Mouse (Mus musculus) spleen, adult 2 months (tissue): Measurements from ENCODE around the gene Sdr9c7. TPM values are rescaled to one million over a fixed set of nuclear protein-coding genes. Genes with fewer than 3 reads are reported as not detected.

Source experiments
- DNase-seq, 2 experiments: peaks; one replicate each; pipeline versions ENCODE4 v3.0.0 to v3.0.0-alpha.2; 2012 to 2021; ENCODE audit warnings: low spot score in 2 of 2, low read depth in 1 of 2
- H3K27ac ChIP-seq: fragments of 200-500 bp; 2 replicates; pipeline ENCODE4 v1.5.1; 2012; ENCODE audit warnings: low read length, inconsistent platforms; ENCODE audit not compliant: insufficient read depth
- H3K27me3 ChIP-seq: fragments of 200-500 bp; 2 replicates; pipeline ENCODE4 v1.6.1; 2012; ENCODE audit warnings: mild to moderate bottlenecking, moderate library complexity, low read length, inconsistent platforms; ENCODE audit not compliant: control insufficient read depth, insufficient read depth
- H3K36me3 ChIP-seq: fragments of 200-500 bp; 2 replicates; pipeline ENCODE4 v1.6.1; 2012; ENCODE audit warnings: mild to moderate bottlenecking, low read length, inconsistent platforms; ENCODE audit not compliant: control insufficient read depth, insufficient read depth
- H3K4me1 ChIP-seq: fragments of 200-500 bp; 2 replicates; pipeline ENCODE4 v1.6.1; 2011; ENCODE audit warnings: inconsistent platforms; ENCODE audit not compliant: control insufficient read depth, insufficient read depth, insufficient read length
- H3K4me3 ChIP-seq: fragments of 200-500 bp; 2 replicates; pipeline ENCODE4 v1.5.1; 2011; ENCODE audit warnings: mild to moderate bottlenecking, inconsistent platforms; ENCODE audit not compliant: insufficient read depth, insufficient read length; ENCODE audit errors: extremely low read depth
- CTCF ChIP-seq: fragments of 200-500 bp; IDR thresholded peaks from 2 replicates; pipeline ENCODE4 v1.5.1; 2011; ENCODE audit warnings: mild to moderate bottlenecking, inconsistent platforms; ENCODE audit not compliant: insufficient read depth, insufficient read length, insufficient replicate concordance; ENCODE audit errors: extremely low read depth
- POLR2A ChIP-seq: fragments of 200-500 bp; IDR thresholded peaks from 2 replicates; pipeline ENCODE4 v1.6.1; 2011; ENCODE audit warnings: low read depth, low read length, inconsistent platforms
- WGBS: fragments of 180-500 bp; shearing (Covaris S2); methylation state at CpG from one replicate; pipeline ENCODE4 v1.1.7; 2018; 5-methylcytosine and 5-hydroxymethylcytosine counted together
- polyA plus RNA-seq: library from polyadenylated mRNA; depleted of rRNA; stranded (reverse); fragments of >200 nt; gene quantifications from 2 replicates; pipeline ENCODE4 v1.2.3, GENCODE M21; 2012

Gene Sdr9c7
- polyA plus RNA-seq, 1 experiment = 0.04 TPM

- Histone ChIP-seq H3K4me3 (no peak overlapping the region), H3K4me1 (no peaks in the 10 kb centered on the region), H3K27ac (no peak overlapping the region), H3K27me3 (no peaks in the 10 kb centered on the region), H3K36me3 (no peaks in the 10 kb centered on the region)
- DNase-seq = no peak
- 54% methylated on average over 5 of the region's 5 CpGs for WGBS
- TF ChIP-seq CTCF (no peak), POLR2A (no peak)
Measured at GRCm38 (mm10) chr10:127896705-127897104, 1.6 kb upstream of the Sdr9c7 start.

GRCm38 (mm10) chr10:127897506-127897905 lies 812 bp upstream of the Sdr9c7 start:
- WGBS = 91% methylated on average over 3 of the region's 3 CpGs
- DNase-seq = no peak
- Histone ChIP-seq H3K4me3 (no peak overlapping the region), H3K27ac (no peak overlapping the region), H3K36me3 (no peaks in the 10 kb centered on the region), H3K27me3 (no peaks in the 10 kb centered on the region), H3K4me1 (no peaks in the 10 kb centered on the region)
- TF ChIP-seq CTCF (no peak), POLR2A (no peak)

GRCm38 (mm10) chr10:127899783-127900182 lies 1.5 kb downstream of the Sdr9c7 start:
- no peak for DNase-seq
- no peak for TF ChIP-seq POLR2A
- TF ChIP-seq CTCF = no peak
- no peak overlapping the region for H3K4me3 ChIP-seq
- no peaks in the 10 kb centered on the region for H3K27me3 ChIP-seq
- WGBS = 57% methylated on average over 5 of the region's 5 CpGs
- H3K27ac ChIP-seq = no peak overlapping the region
- no peaks in the 10 kb centered on the region for H3K4me1 ChIP-seq
- H3K36me3 ChIP-seq = no peaks in the 10 kb centered on the region

- Histone ChIP-seq H3K36me3 (no peaks in the 10 kb centered on the region), H3K4me3 (no peak overlapping the region), H3K4me1 (no peaks in the 10 kb centered on the region; the same call in 1 of the 2 replicates), H3K27ac (no peak overlapping the region), H3K27me3 (no peaks in the 10 kb centered on the region)
- no peak for DNase-seq
- WGBS = 81% methylated on average over 4 of the region's 4 CpGs
- TF ChIP-seq CTCF (no peak), POLR2A (no peak)
Measured at GRCm38 (mm10) chr10:127901751-127902150, 3.4 kb downstream of the Sdr9c7 start.

GRCm38 (mm10) chr10:127903116-127903515 lies 4.8 kb downstream of the Sdr9c7 start:
- no peaks in the 10 kb centered on the region for H3K27me3 ChIP-seq
- TF ChIP-seq POLR2A (no peak), CTCF (no peak)
- 76% methylated on average over 1 of the region's 1 CpGs for WGBS
- H3K36me3 ChIP-seq = no peaks in the 10 kb centered on the region
- no peak overlapping the region for H3K27ac ChIP-seq
- DNase-seq = no peak
- no peak overlapping the region for H3K4me3 ChIP-seq
- no peaks in the 10 kb centered on the region; the same call in 1 of the 2 replicates for H3K4me1 ChIP-seq

GRCm38 (mm10) chr10:127904718-127905446 lies 6.6 kb downstream of the Sdr9c7 start:
- no peaks in the 10 kb centered on the region for H3K36me3 ChIP-seq
- TF ChIP-seq POLR2A (no peak), CTCF (no peak)
- no peak overlapping the region for H3K27ac ChIP-seq
- no peaks in the 10 kb centered on the region for H3K27me3 ChIP-seq
- H3K4me1 ChIP-seq = no peaks in the 10 kb centered on the region; the same call in 1 of the 2 replicates
- H3K4me3 ChIP-seq = no peak overlapping the region
- WGBS = 69% methylated on average over 7 of the region's 7 CpGs
- DNase-seq = no peak

- no peak overlapping the region for H3K4me3 ChIP-seq
- H3K36me3 ChIP-seq = no peaks in the 10 kb centered on the region
- 87% methylated on average over 2 of the region's 2 CpGs for WGBS
- TF ChIP-seq CTCF = no peak
- no peak for TF ChIP-seq POLR2A
- H3K27ac ChIP-seq = no peak overlapping the region
- no peaks in the 10 kb centered on the region for H3K27me3 ChIP-seq
- no peaks in the 10 kb centered on the region; the same call in 1 of the 2 replicates for H3K4me1 ChIP-seq
- no peak for DNase-seq
Measured at GRCm38 (mm10) chr10:127906138-127906537, 7.8 kb downstream of the Sdr9c7 start.
